Mouse (Mus musculus) layer of hippocampus, adult 2 months (tissue): ENCODE measurements around the gene Ifi47. TPM values are rescaled to one million over a fixed set of nuclear protein-coding genes. Genes with fewer than 3 reads are reported as not detected.

Experiments
- DNase-seq, 2 experiments: peaks; one replicate each; pipeline ENCODE4 v3.0.0; 2022; ENCODE audit warnings: low spot score in 2 of 2
- H3K27ac ChIP-seq: fragments of 200-600 bp; 2 replicates; pipeline ENCODE4 v1.8.1; 2022
- H3K4me3 ChIP-seq: fragments of 200-600 bp; 2 replicates; pipeline ENCODE4 v1.8.1; 2022; ENCODE audit warnings: mild to moderate bottlenecking
- CTCF ChIP-seq: fragments of 200-600 bp; conservative IDR thresholded peaks from 2 replicates; pipeline ENCODE4 v1.8.1; 2022; ENCODE audit warnings: antibody characterized with exemption, mild to moderate bottlenecking, moderate library complexity
- total RNA-seq, 2 experiments: library from RNA; stranded (reverse); gene quantifications; 2 replicates each; pipeline ENCODE4 v1.2.3; 2021

Gene Ifi47
- total RNA-seq, 2 experiments from 2014 or later = 0.41 to 0.56 TPM

- no peak overlapping the region for H3K4me3 ChIP-seq
- TF ChIP-seq CTCF = no peak
- DNase-seq = no peak
Observed at GRCm38 (mm10) chr11:49093861-49094660, 17.7 kb downstream of the Ifi47 start.

GRCm38 (mm10) chr11:49095367-49095766, 19.0 kb downstream of the Ifi47 start:
- no peak for DNase-seq
- Histone ChIP-seq H3K4me3 (no peak overlapping the region), H3K27ac (no peak overlapping the region)
- no peak for TF ChIP-seq CTCF

More at GRCm38 (mm10) chr11:49093861-49094660, 17.7 kb downstream of the Ifi47 start:
- H3K27ac ChIP-seq = no peak overlapping the region

- Histone ChIP-seq H3K4me3 (no peak overlapping the region), H3K27ac (no peak overlapping the region)
- no peak for DNase-seq
- no peak for TF ChIP-seq CTCF
Observed at GRCm38 (mm10) chr11:49100409-49100808, 24.0 kb downstream of the Ifi47 start.

GRCm38 (mm10) chr11:49101500-49101899, 25.1 kb downstream of the Ifi47 start:
- DNase-seq = no peak
- no peak overlapping the region for H3K4me3 ChIP-seq
- no peak for TF ChIP-seq CTCF
- no peak overlapping the region for H3K27ac ChIP-seq

- peak; percentile 88 for TF ChIP-seq CTCF
- H3K4me3 ChIP-seq = no peak overlapping the region
- DNase-seq = peak; percentile 77 to 95
- no peak overlapping the region for H3K27ac ChIP-seq
Observed at GRCm38 (mm10) chr11:49103047-49103693, 26.8 kb downstream of the Ifi47 start.

- Histone ChIP-seq H3K27ac (no peak overlapping the region), H3K4me3 (no peak overlapping the region)
- no peak for TF ChIP-seq CTCF
- no peak for DNase-seq
Observed at GRCm38 (mm10) chr11:49105752-49106151, 29.4 kb downstream of the Ifi47 start.

GRCm38 (mm10) chr11:49107650-49108537, 31.5 kb downstream of the Ifi47 start:
- Histone ChIP-seq H3K27ac (no peak overlapping the region), H3K4me3 (no peak overlapping the region)
- no peak for TF ChIP-seq CTCF
- no peak for DNase-seq

GRCm38 (mm10) chr11:49108833-49109232, 32.4 kb downstream of the Ifi47 start:
- peak; percentile 78 for TF ChIP-seq CTCF
- DNase-seq = peak in 1 of 2 experiments; percentile 22
- no peak overlapping the region for H3K4me3 ChIP-seq
- H3K27ac ChIP-seq = no peak overlapping the region

- no peak for DNase-seq
Observed at GRCm38 (mm10) chr11:49111000-49111399, 34.6 kb downstream of the Ifi47 start.

GRCm38 (mm10) chr11:49112624-49113219, 36.3 kb downstream of the Ifi47 start:
- Histone ChIP-seq H3K4me3 (no peak overlapping the region), H3K27ac (no peak overlapping the region)
- peak in 1 of 2 experiments; percentile 19 for DNase-seq
- no peak for TF ChIP-seq CTCF

More at GRCm38 (mm10) chr11:49111000-49111399, 34.6 kb downstream of the Ifi47 start:
- H3K4me3 ChIP-seq = no peak overlapping the region
- TF ChIP-seq CTCF = no peak
- H3K27ac ChIP-seq = no peak overlapping the region

GRCm38 (mm10) chr11:49114158-49114557, 37.8 kb downstream of the Ifi47 start:
- TF ChIP-seq CTCF = no peak
- no peak overlapping the region for H3K27ac ChIP-seq
- DNase-seq = no peak
- no peak overlapping the region for H3K4me3 ChIP-seq

GRCm38 (mm10) chr11:49114774-49115173, 38.4 kb downstream of the Ifi47 start, which contains the start of gene Olfr1396:
Olfr1396 (minus strand) TSS chr11:49114874.
- Histone ChIP-seq H3K27ac (no peak within 1 kb of the TSS), H3K4me3 (no peak within 1 kb of the TSS)
- no peak for TF ChIP-seq CTCF
- DNase-seq = no peak
